Mouse (Mus musculus) megakaryocyte, adult 5-6 weeks (primary cell): Measurements from ENCODE around the gene Hspa13. TPM values are rescaled to one million over a fixed set of nuclear protein-coding genes. Genes with fewer than 3 reads are reported as not detected.

Experiments
- ATAC-seq: 2 replicates; pipeline ENCODE4 v1.8.0; 2016; ENCODE audit warnings: mild to moderate bottlenecking, inconsistent platforms; ENCODE audit not compliant: poor library complexity, severe bottlenecking
- total RNA-seq, 2 experiments: library from RNA; stranded (forward) in 1 of 2; stranded (reverse) in 1 of 2; fragments of 153-499, 151-499 nt in 1 of 2; fragments of 221-1000, 200-1000 nt in 1 of 2; gene quantifications; 2 replicates each; pipeline versions ENCODE4 v1.2.3 to v1.2.4; 2015 to 2017

Gene Hspa13
- total RNA-seq (2015), result 17.8 and 23.9 TPM in 2 replicates
- 24.6 and 26.3 TPM in 2 replicates for total RNA-seq (2017)

DNA sequence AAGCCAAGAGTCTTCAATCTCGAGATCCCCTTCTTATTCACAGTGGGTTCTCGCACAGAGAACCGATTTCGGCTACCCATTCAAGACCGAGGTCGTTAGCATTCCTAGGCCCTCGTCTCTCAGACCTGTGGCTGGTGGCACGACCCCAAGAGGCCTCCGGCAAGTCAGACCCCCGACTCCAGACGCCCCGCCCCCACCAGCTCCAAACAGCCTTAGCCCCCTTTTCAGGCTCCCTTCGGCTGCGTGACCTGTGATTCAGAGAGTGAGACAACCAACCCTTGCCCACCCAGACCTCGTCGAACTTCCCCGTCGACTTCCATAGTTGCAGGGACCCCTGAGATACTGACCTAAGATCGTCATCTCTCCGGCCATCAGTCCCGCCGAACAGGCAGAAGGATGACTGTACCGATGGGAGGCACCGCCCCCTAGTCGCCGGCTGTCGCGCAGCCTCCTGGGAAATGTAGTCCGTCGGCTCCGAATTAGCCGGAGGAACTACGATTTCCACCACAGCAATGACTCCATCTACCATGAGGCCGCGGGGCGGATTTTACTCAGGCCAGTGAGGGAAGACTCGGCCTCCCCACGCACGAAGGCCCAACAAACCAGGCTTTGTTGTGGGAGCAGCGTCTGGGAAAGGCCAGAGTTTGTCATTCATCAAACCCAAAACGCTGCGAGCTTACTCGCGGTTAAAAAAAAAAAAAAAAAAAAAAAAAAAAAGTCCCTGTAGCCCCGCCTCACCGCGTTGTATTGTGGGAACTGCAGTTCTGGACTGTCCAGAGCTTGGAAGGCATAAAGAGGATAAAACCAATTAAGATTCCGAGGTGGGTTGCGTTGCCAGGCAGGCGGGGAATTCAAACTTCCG, at the start of gene Hspa13:
Gene Hspa13 (minus strand): TSS at position 717 of the 862 bp plus-strand sequence.
- ATAC-seq, result peak; percentile 94

DNA sequence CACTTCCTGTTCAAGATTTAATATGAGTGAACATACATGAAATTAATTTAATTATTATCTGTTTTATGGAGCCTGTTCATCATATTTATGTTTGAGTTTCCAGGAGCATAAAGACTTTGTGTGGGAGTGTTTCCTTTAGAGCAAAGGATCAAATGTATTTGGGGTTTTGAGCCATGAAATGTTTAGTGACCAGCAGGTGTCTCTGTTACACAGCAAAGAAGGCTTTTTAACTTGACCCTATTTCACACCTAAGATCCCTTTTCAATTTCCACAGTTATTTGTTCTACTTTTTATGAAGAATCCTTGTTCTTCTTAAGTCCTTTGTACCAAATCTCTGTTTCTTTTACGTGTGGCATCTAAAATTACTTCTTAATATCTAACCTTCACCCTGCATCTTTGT, 12.4 kb upstream of the Hspa13 start:
- peak; percentile 88 for ATAC-seq

DNA sequence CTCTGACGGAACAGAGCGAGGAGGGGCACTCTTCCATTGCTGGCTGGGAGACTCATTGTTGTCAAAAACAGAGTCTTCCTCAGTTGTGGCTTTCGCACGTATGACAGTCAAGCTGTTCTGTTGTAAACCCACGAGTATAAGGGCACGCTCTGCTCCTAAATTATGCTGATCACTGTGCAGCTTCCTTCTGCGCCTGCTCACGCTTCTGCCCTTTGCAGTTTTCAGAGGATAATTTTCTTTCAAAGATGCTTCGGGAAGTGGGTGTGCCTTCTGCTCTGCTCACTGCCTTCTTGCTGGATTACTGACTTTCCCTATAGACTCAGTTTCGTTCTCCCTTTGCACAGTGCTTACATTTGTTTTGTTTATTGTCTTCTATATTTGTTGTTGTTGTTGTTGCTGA, 6.3 kb upstream of the Hspa13 start:
- ATAC-seq, result no peak

DNA sequence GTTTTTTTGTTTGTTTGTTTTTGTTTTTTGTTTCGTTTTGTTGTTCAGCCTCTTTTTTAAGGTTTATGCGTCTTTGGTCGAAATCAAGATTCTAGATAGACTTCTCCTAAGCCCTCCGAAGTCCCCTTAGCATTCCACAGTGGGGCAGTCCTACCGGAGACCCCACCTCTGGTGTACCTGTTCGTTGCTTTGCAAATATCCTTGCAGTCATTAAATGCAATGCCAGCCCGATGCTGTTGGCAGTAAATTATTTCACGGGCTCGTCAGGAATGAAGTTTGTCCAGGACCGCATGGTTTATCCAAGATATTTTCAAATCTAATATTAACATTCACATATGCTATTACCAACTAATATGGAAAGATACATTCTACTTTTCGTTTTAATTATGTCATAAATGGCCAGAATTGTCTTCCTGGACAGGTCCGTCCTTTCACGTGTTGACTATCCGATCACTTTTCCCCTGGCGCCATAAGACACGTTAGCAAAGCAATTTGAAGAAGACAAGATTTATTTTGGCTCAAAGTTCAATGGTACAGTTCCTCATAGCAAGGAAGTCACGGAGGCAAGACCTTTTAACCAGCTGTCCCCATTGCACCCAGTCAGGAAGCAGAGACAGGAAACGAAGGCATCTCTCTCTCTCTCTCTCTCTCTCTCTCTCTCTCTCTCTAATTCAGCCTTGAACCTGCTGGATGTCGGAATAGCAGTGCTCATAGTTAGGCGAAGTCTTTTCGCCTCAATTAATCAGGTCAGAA, 522 bp upstream of the Hspa13 start:
- peak; percentile 19 for ATAC-seq

DNA sequence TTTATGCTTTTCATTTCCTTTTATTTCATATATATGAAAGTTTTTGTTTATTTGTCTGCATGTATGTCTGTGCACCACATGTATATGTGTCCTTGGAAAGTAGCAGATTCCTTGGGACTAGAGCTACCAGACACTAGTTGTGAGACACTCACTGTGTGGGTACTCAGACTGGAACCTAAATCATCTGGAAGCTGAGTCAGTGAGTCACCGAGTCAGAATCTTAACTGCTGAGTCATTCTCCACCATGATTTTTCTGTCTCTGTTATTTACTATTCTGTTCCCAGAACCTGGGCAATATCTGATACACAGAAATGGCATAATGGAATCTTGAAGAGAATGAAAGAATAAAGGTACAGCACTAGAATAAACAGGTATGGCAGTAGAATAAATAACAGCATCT, 14.0 kb downstream of the Hspa13 start:
- no peak for ATAC-seq

DNA sequence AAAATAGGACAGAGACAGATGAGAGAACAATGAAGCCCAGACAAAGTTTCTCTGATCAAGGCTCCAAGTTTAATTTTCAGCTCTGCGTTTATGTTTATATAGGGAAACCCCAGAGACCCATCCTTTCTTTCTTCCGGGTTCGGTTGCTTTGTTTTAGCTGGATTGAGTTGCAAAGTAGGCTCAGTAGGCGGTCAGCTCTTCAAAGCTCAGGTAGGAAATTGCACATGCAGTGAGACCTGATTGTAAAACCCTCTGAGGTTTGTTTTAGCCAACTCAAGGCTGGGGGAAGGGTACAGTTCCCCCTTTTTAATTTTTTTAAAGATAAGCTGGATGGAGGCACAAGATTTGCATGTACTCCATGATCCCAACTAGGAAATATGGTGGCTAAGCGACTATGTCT, 16.8 kb downstream of the Hspa13 start:
- ATAC-seq, result peak; percentile 86

DNA sequence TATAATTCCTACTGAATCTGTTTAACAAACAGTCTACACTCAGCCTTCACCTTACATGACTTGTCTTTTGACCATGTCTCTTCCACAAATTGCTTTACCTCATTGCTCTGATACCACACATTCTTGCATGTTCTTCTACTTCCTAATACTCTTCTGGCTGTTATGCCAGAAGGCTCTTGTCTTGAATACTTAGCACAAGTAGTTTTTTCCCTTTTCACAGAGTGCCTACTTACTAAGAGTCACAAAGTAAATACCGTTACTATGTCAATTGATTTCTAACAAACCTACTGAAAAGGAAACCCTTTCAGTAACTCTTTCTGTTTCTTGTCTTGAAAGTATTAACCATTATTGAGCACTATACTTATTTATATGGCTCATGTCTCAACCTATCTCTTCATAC, 18.0 kb downstream of the Hspa13 start:
- no peak for ATAC-seq

DNA sequence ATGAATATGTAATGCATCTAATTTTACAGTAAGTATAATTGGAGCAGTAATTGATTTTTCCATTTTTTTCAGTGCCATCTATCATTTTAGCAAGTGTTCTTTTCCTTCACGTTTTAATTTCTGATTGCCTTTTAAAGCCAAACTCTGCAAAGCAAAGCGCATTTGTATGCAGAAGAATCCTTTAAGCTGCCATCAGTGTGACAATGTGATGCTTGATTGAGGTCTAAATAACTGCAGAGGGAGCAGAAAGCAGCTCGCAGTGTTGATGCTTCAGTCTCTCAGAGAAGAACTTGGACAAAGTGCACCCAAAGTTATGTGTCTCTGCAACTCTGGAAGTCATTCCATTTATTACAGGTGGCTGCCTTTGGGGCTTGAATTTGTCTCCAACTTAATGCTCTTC, 22.9 kb downstream of the Hspa13 start:
- no peak for ATAC-seq

DNA sequence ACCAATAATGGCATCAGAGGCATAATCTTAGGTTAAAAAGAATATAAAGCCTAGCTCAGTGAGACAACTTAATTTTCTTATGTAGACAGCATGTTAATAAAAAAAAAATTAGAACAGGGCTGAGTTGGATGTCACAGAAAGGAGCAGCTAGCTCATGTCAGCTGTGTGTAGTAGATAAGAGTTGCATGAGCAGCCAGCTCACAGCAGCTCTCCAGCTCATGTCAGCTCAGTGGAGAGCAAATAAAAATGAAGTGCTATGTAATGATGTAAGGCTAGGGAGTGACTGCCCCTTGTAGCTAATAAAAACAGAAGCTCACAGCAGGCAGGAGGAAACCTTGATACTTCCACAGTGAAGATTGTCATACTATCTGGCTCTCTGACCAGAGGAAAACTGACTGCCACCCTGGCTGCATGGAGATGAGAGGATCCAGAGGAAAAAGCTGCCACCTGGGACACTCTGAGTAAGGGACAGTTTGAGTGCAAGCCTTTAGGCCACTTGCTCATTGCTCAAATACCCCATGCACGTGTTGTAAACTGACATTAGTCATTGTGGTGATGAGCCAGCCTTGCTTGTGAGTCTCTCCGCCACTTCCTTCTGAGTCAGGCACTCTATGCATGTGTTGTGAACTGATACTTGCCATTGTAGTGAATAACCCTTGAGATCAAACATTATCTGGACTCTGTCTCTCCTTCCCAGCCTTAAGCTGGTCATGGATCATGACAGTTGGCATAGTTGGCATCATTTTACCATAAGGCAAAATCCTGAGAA, 49.3 kb downstream of the Hspa13 start:
- peak; percentile 79 for ATAC-seq

DNA sequence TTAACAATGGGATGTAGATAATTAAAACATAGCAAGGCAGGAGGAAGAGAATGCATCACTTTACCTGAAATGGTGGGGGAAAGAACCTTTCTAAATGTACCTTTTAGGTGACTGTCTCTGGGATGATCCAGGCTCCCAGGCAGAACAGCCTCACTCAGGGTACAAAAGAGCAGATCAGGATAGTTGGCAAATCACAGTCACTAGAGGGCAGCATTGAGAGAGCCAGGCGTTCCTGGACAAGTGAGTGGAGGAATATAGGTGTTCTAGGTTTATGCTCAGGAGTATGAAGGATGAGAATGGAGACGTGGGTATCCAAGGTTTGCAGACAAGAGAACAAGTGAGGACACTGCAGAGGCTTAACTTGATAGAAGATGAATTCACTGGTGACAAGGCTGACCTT, 70.7 kb downstream of the Hspa13 start:
- peak; percentile 98 for ATAC-seq

Other genes with a start within 250 kb of the Hspa13 start
- not detected in 2 replicates for gene Lipi, start 181.0 kb downstream of the Hspa13 start, total RNA-seq (2015)
- not detected in 2 replicates for gene Lipi, start 181.0 kb downstream of the Hspa13 start, total RNA-seq (2017)
- 0.13 and 0.18 TPM in 2 replicates for gene Rbm11, start 174.3 kb downstream of the Hspa13 start, total RNA-seq (2015)
- gene Rbm11, start 174.3 kb downstream of the Hspa13 start, total RNA-seq (2017), result 0.18 TPM in 1 of 2 replicates, not detected in the other